Mouse (Mus musculus) thymus, adult 2 months (tissue): ENCODE measurements around the gene Arfip1. TPM values are rescaled to one million over a fixed set of nuclear protein-coding genes. Genes with fewer than 3 reads are reported as not detected.
"Not testable (repeated sequence)": the region's sequence is repeated elsewhere in the genome, so short reads cannot be mapped to it uniquely, and the experiment has no call there.

Source experiments
- DNase-seq: peaks from one replicate; pipeline ENCODE4 v3.0.0; 2021
- H3K27ac ChIP-seq: fragments of 200-500 bp; 2 replicates; pipeline ENCODE4 v1.5.1; 2012; ENCODE audit warnings: low read length, control low read depth; ENCODE audit not compliant: control insufficient read depth, insufficient read depth
- H3K27me3 ChIP-seq: fragments of 200-500 bp; 2 replicates; pipeline ENCODE4 v1.6.1; 2012; ENCODE audit warnings: mild to moderate bottlenecking, low read length, moderate library complexity, mixed read lengths; ENCODE audit not compliant: control insufficient read depth, insufficient read depth
- H3K36me3 ChIP-seq: fragments of 200-500 bp; 2 replicates; pipeline ENCODE4 v1.6.1; 2012; ENCODE audit warnings: mild to moderate bottlenecking, low read length, moderate library complexity; ENCODE audit not compliant: control insufficient read depth, insufficient read depth
- H3K4me1 ChIP-seq: fragments of 200-500 bp; replicated peaks from 2 replicates; pipeline ENCODE4 v1.6.1; 2012; ENCODE audit warnings: low read length; ENCODE audit not compliant: control insufficient read depth, insufficient read depth
- H3K4me3 ChIP-seq: fragments of 200-500 bp; 2 replicates; pipeline ENCODE4 v1.5.1; 2012; ENCODE audit warnings: mild to moderate bottlenecking, low read length, control low read depth, moderate library complexity; ENCODE audit not compliant: control insufficient read depth, insufficient read depth
- CTCF ChIP-seq: fragments of 200-500 bp; IDR thresholded peaks from 2 replicates; pipeline ENCODE4 v1.5.1; 2012; ENCODE audit warnings: mild to moderate bottlenecking, control low read depth, low read length, moderate library complexity, borderline replicate concordance; ENCODE audit not compliant: control insufficient read depth, poor library complexity, insufficient read depth; ENCODE audit errors: extremely low read depth
- POLR2A ChIP-seq: fragments of 200-500 bp; IDR thresholded peaks from 2 replicates; pipeline ENCODE4 v1.6.1; 2012; ENCODE audit warnings: mild to moderate bottlenecking, low read length, control low read depth, moderate library complexity; ENCODE audit not compliant: control insufficient read depth, poor library complexity, insufficient read depth; ENCODE audit errors: extremely low read depth
- WGBS: fragments of 180-500 bp; shearing (Covaris S2); methylation state at CpG from one replicate; pipeline ENCODE4 v1.1.7; 2018; 5-methylcytosine and 5-hydroxymethylcytosine counted together
- polyA plus RNA-seq: library from polyadenylated mRNA; depleted of rRNA; stranded (reverse); fragments of >200 nt; gene quantifications from 2 replicates; pipeline ENCODE4 v1.2.3, GENCODE M21; 2012

The Arfip1 gene
- polyA plus RNA-seq, 1 experiment, result 10.1 TPM

- no peaks in the 10 kb centered on the region for H3K27me3 ChIP-seq
- TF ChIP-seq CTCF (no peak), POLR2A (no peak)
- no peak overlapping the region for H3K27ac ChIP-seq
- no peaks in the 10 kb centered on the region for H3K36me3 ChIP-seq
- H3K4me1 ChIP-seq, result peaks cover 5% of the 10 kb centered on the region; the same call in 1 of the 2 replicates
- no peak overlapping the region for H3K4me3 ChIP-seq
- 93% methylated on average over 3 of the region's 3 CpGs for WGBS
- DNase-seq, result no peak
These were observed 26.6 kb downstream of the Arfip1 start for GRCm38 (mm10) chr3:84555780-84556179.

GRCm38 (mm10) chr3:84547177-84547576 lies 35.2 kb downstream of the Arfip1 start:
- H3K36me3 ChIP-seq, result no peaks in the 10 kb centered on the region
- no peaks in the 10 kb centered on the region for H3K27me3 ChIP-seq
- no peak overlapping the region for H3K4me3 ChIP-seq
- TF ChIP-seq POLR2A, result no peak
- TF ChIP-seq CTCF, result no peak
- 47% methylated on average over 8 of the region's 8 CpGs for WGBS
- no peak overlapping the region for H3K27ac ChIP-seq
- peak; percentile 27 for DNase-seq
- peaks cover 5% of the 10 kb centered on the region for H3K4me1 ChIP-seq

- peak; percentile 66 for DNase-seq
- H3K27ac ChIP-seq, H3K27me3 ChIP-seq, H3K4me3 ChIP-seq, H3K36me3 ChIP-seq, H3K4me1 ChIP-seq: not testable (repeated sequence)
- 12% methylated on average over 3 of the region's 3 CpGs for WGBS
These were observed 40.0 kb downstream of the Arfip1 start for GRCm38 (mm10) chr3:84542450-84542849.

GRCm38 (mm10) chr3:84541881-84542280 lies 40.5 kb downstream of the Arfip1 start:
- Histone ChIP-seq H3K36me3 (no peaks in the 10 kb centered on the region), H3K27ac (no peak overlapping the region), H3K4me1 (peaks cover under 1% of the 10 kb centered on the region; the same call in 1 of the 2 replicates), H3K27me3 (no peaks in the 10 kb centered on the region), H3K4me3 (no peak overlapping the region)
- WGBS, result 95% methylated on average over 1 of the region's 1 CpGs
- TF ChIP-seq POLR2A (no peak), CTCF (no peak)
- no peak for DNase-seq

- TF ChIP-seq CTCF, result no peak
- TF ChIP-seq POLR2A, result no peak
- no peaks in the 10 kb centered on the region for H3K36me3 ChIP-seq
- no peaks in the 10 kb centered on the region for H3K4me1 ChIP-seq
- H3K27me3 ChIP-seq, result no peaks in the 10 kb centered on the region
- no peak overlapping the region for H3K4me3 ChIP-seq
- H3K27ac ChIP-seq, result no peak overlapping the region
- DNase-seq, result no peak
These were observed 41.8 kb downstream of the Arfip1 start for GRCm38 (mm10) chr3:84540640-84541039.

GRCm38 (mm10) chr3:84536987-84537386 lies 45.4 kb downstream of the Arfip1 start:
- H3K27ac ChIP-seq, result no peak overlapping the region
- 96% methylated on average over 6 of the region's 6 CpGs for whole genome bisulfite sequencing
- TF ChIP-seq POLR2A (no peak), CTCF (no peak)
- no peaks in the 10 kb centered on the region for H3K27me3 ChIP-seq
- no peaks in the 10 kb centered on the region for H3K36me3 ChIP-seq
- DNase-seq, result no peak
- H3K4me1 ChIP-seq, result no peaks in the 10 kb centered on the region
- no peak overlapping the region for H3K4me3 ChIP-seq

- H3K27ac ChIP-seq, result no peak overlapping the region
- no peaks in the 10 kb centered on the region for H3K27me3 ChIP-seq
- TF ChIP-seq POLR2A (no peak), CTCF (no peak)
- DNase-seq, result no peak
- H3K36me3 ChIP-seq, result no peaks in the 10 kb centered on the region
- no peak overlapping the region for H3K4me3 ChIP-seq
- no peaks in the 10 kb centered on the region for H3K4me1 ChIP-seq
- whole genome bisulfite sequencing, result 98% methylated on average over 5 of the region's 5 CpGs
These were observed 49.2 kb downstream of the Arfip1 start for GRCm38 (mm10) chr3:84533227-84533626.

GRCm38 (mm10) chr3:84529021-84529420 lies 53.4 kb downstream of the Arfip1 start:
- no peak for DNase-seq
- H3K27me3 ChIP-seq, result no peaks in the 10 kb centered on the region
- no peak overlapping the region for H3K27ac ChIP-seq
- no peaks in the 10 kb centered on the region; the same call in 1 of the 2 replicates for H3K36me3 ChIP-seq
- TF ChIP-seq CTCF, result no peak
- no peak for TF ChIP-seq POLR2A
- no peaks in the 10 kb centered on the region for H3K4me1 ChIP-seq
- H3K4me3 ChIP-seq, result no peak overlapping the region
- WGBS, result 92% methylated on average over 2 of the region's 2 CpGs
